Mouse (Mus musculus): ENCODE data around the gene Med31.

DNA sequence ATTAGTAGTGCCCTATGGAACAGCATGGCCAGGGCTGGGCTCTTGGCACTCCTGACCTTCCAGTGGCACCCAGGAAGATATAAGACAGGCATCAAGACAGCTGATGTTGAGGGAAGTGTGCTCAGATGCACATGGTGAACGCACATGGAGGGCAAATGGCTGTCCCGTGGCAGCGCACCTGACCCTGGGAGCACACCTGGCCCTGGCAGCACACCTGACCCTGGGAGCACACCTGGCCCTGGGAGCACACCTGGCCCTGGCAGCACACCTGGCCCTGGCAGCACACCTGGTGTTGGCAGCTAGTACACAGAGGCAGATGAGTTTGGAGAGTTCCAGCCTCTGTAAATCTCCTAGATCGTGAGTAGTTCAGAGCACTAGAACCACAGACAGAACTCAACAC lies 13.1 kb upstream of the Med31 start:
- TF ChIP-seq CTCF (IDR thresholded peaks at IDR 0.05; ENCODE audit: low read depth) (no peak), EP300 (IDR thresholded peaks at IDR 0.05; ENCODE audit: low read depth) (no peak)
